Mouse (Mus musculus): ENCODE measurements around the gene Junb. TPM values are rescaled to one million over a fixed set of nuclear protein-coding genes. Genes with fewer than 3 reads are reported as not detected.
A peak's percentile ranks its signal among the peaks of the same experiment; 100 is the strongest.

Junb gene
- polyA plus RNA-seq, 1 experiment from 2014 or later, result 6.2 TPM

- DNase-seq (ENCODE audit: low spot score) (no peak), ATAC-seq (ENCODE audit: insufficient read depth, low FRiP score, low TSS enrichment) (no peak)
- no peaks in the 10 kb centered on the region for H3K36me3 ChIP-seq (ENCODE audit: control insufficient read depth, insufficient read depth, low read length)
- H3K27me3 ChIP-seq (ENCODE audit: control insufficient read depth, insufficient read depth, low read length), result peaks cover 25% of the 10 kb centered on the region
- H3K4me2 ChIP-seq (ENCODE audit: low read depth), result no peak overlapping the region
- H3K9ac ChIP-seq (ENCODE audit: low read length), result no peak overlapping the region
- H3K4me3 ChIP-seq (ENCODE audit: low read depth, low read length), result no peak overlapping the region
- no peaks in the 10 kb centered on the region for H3K4me1 ChIP-seq (ENCODE audit: control insufficient read depth, insufficient read depth, low read length)
- no peaks in the 10 kb centered on the region for H3K9me3 ChIP-seq (ENCODE audit: control insufficient read depth, low read length)
- no peak overlapping the region for H3K27ac ChIP-seq (ENCODE audit: low read depth, low read length)
- WGBS, result 8% methylated on average over 18 of the region's 18 CpGs
These were observed 25.8 kb downstream of the Junb start for GRCm38 (mm10) chr8:84952612-84953255.

GRCm38 (mm10) chr8:84949753-84950152, 28.8 kb downstream of the Junb start:
- no peak overlapping the region for H3K4me2 ChIP-seq (ENCODE audit: low read depth)
- H3K27ac ChIP-seq (ENCODE audit: low read depth, low read length), result no peak overlapping the region
- ATAC-seq (ENCODE audit: insufficient read depth, low FRiP score, low TSS enrichment) (no peak), DNase-seq (ENCODE audit: low spot score) (no peak)
- H3K9ac ChIP-seq (ENCODE audit: low read length), result no peak overlapping the region
- no peaks in the 10 kb centered on the region for H3K9me3 ChIP-seq (ENCODE audit: control insufficient read depth, low read length)
- H3K36me3 ChIP-seq (ENCODE audit: control insufficient read depth, insufficient read depth, low read length), result no peaks in the 10 kb centered on the region
- peaks cover 6% of the 10 kb centered on the region; the same call in 1 of the 2 replicates for H3K4me1 ChIP-seq (ENCODE audit: control insufficient read depth, insufficient read depth, low read length)
- H3K27me3 ChIP-seq (ENCODE audit: control insufficient read depth, insufficient read depth, low read length), result peaks cover 51% of the 10 kb centered on the region
- H3K4me3 ChIP-seq (ENCODE audit: low read depth, low read length), result no peak overlapping the region
- 20% methylated on average over 12 of the region's 12 CpGs for WGBS

- H3K36me3 ChIP-seq (ENCODE audit: control insufficient read depth, insufficient read depth, low read length), result no peaks in the 10 kb centered on the region
- WGBS, result 16% methylated on average over 9 of the region's 9 CpGs
- peaks cover 67% of the 10 kb centered on the region for H3K27me3 ChIP-seq (ENCODE audit: control insufficient read depth, insufficient read depth, low read length)
- H3K4me1 ChIP-seq (ENCODE audit: control insufficient read depth, insufficient read depth, low read length), result peaks cover 8% of the 10 kb centered on the region; the same call in 1 of the 2 replicates
- ATAC-seq (ENCODE audit: insufficient read depth, low FRiP score, low TSS enrichment), result no peak; the same call in 1 of the 2 replicates
- peak; percentile 63 for DNase-seq (ENCODE audit: low spot score)
- no peak overlapping the region for H3K9ac ChIP-seq (ENCODE audit: low read length)
- no peaks in the 10 kb centered on the region for H3K9me3 ChIP-seq (ENCODE audit: control insufficient read depth, low read length)
- H3K4me3 ChIP-seq (ENCODE audit: low read depth, low read length), result no peak overlapping the region
- H3K27ac ChIP-seq (ENCODE audit: low read depth, low read length), result no peak overlapping the region
- no peak overlapping the region for H3K4me2 ChIP-seq (ENCODE audit: low read depth)
These were observed 31.3 kb downstream of the Junb start for GRCm38 (mm10) chr8:84947241-84947545.

GRCm38 (mm10) chr8:84946528-84947240, 31.8 kb downstream of the Junb start, which contains the start of gene Rtbdn:
Rtbdn (plus strand) TSS chr8:84946991.
- Histone ChIP-seq H3K9me3 (ENCODE audit: control insufficient read depth, low read length) (no peaks in the 10 kb centered on the region), H3K36me3 (ENCODE audit: control insufficient read depth, insufficient read depth, low read length) (no peaks in the 10 kb centered on the region), H3K9ac (ENCODE audit: low read length) (peak within 1 kb of the TSS; percentile 57), H3K4me2 (ENCODE audit: low read depth) (peak within 1 kb of the TSS; percentile 93), H3K27me3 (ENCODE audit: control insufficient read depth, insufficient read depth, low read length) (peaks cover 62% of the 10 kb centered on the region), H3K27ac (ENCODE audit: low read depth, low read length) (no peak within 1 kb of the TSS), H3K4me3 (ENCODE audit: low read depth, low read length) (peak within 1 kb of the TSS; percentile 56), H3K4me1 (ENCODE audit: control insufficient read depth, insufficient read depth, low read length) (peaks cover 8% of the 10 kb centered on the region; the same call in 1 of the 2 replicates)
- WGBS, result 9% methylated on average over 17 of the region's 17 CpGs
- DNase-seq (ENCODE audit: low spot score), result peak; percentile 40
- no peak for ATAC-seq (ENCODE audit: insufficient read depth, low FRiP score, low TSS enrichment)

GRCm38 (mm10) chr8:84945633-84946527, 32.6 kb downstream of the Junb start:
- DNase-seq (ENCODE audit: low spot score) (peak; percentile 80), ATAC-seq (ENCODE audit: insufficient read depth, low FRiP score, low TSS enrichment) (peak; percentile 56)
- H3K4me1 ChIP-seq (ENCODE audit: control insufficient read depth, insufficient read depth, low read length), result peaks cover 8% of the 10 kb centered on the region; the same call in 1 of the 2 replicates
- H3K4me3 ChIP-seq (ENCODE audit: low read depth, low read length), result peak overlapping the region; percentile 56
- no peaks in the 10 kb centered on the region for H3K36me3 ChIP-seq (ENCODE audit: control insufficient read depth, insufficient read depth, low read length)
- H3K27ac ChIP-seq (ENCODE audit: low read depth, low read length), result no peak overlapping the region
- peak overlapping the region; percentile 57 for H3K9ac ChIP-seq (ENCODE audit: low read length)
- peaks cover 60% of the 10 kb centered on the region for H3K27me3 ChIP-seq (ENCODE audit: control insufficient read depth, insufficient read depth, low read length)
- H3K4me2 ChIP-seq (ENCODE audit: low read depth), result peak overlapping the region; percentile 93
- WGBS, result 1% methylated on average over 38 of the region's 67 CpGs
- no peaks in the 10 kb centered on the region for H3K9me3 ChIP-seq (ENCODE audit: control insufficient read depth, low read length)

- Histone ChIP-seq H3K4me3 (ENCODE audit: low read depth, low read length) (peak overlapping the region; percentile 56), H3K9me3 (ENCODE audit: control insufficient read depth, low read length) (no peaks in the 10 kb centered on the region), H3K9ac (ENCODE audit: low read length) (no peak overlapping the region), H3K27me3 (ENCODE audit: control insufficient read depth, insufficient read depth, low read length) (peaks cover 55% of the 10 kb centered on the region), H3K4me1 (ENCODE audit: control insufficient read depth, insufficient read depth, low read length) (peaks cover 8% of the 10 kb centered on the region; the same call in 1 of the 2 replicates), H3K27ac (ENCODE audit: low read depth, low read length) (no peak overlapping the region), H3K36me3 (ENCODE audit: control insufficient read depth, insufficient read depth, low read length) (no peaks in the 10 kb centered on the region), H3K4me2 (ENCODE audit: low read depth) (peak overlapping the region; percentile 93)
- DNase-seq (ENCODE audit: low spot score), result no peak
- WGBS, result 3% methylated on average over 11 of the region's 11 CpGs
- peak; percentile 46 for ATAC-seq (ENCODE audit: insufficient read depth, low FRiP score, low TSS enrichment)
These were observed 33.3 kb downstream of the Junb start for GRCm38 (mm10) chr8:84945235-84945632.

- no peak overlapping the region for H3K27ac ChIP-seq (ENCODE audit: low read depth, low read length)
- no peaks in the 10 kb centered on the region for H3K9me3 ChIP-seq (ENCODE audit: control insufficient read depth, low read length)
- H3K4me1 ChIP-seq (ENCODE audit: control insufficient read depth, insufficient read depth, low read length), result peaks cover 8% of the 10 kb centered on the region; the same call in 1 of the 2 replicates
- peaks cover 49% of the 10 kb centered on the region for H3K27me3 ChIP-seq (ENCODE audit: control insufficient read depth, insufficient read depth, low read length)
- peak overlapping the region; percentile 30 for H3K4me2 ChIP-seq (ENCODE audit: low read depth)
- no peaks in the 10 kb centered on the region for H3K36me3 ChIP-seq (ENCODE audit: control insufficient read depth, insufficient read depth, low read length)
- no peak overlapping the region for H3K9ac ChIP-seq (ENCODE audit: low read length)
- DNase-seq (ENCODE audit: low spot score) (peak; percentile 71), ATAC-seq (ENCODE audit: insufficient read depth, low FRiP score, low TSS enrichment) (peak; percentile 35; the same call in 1 of the 2 replicates)
- H3K4me3 ChIP-seq (ENCODE audit: low read depth, low read length), result peak overlapping the region; percentile 15; the same call in 1 of the 2 replicates
- 4% methylated on average over 26 of the region's 26 CpGs for WGBS
These were observed 33.9 kb downstream of the Junb start for GRCm38 (mm10) chr8:84944478-84945160.

GRCm38 (mm10) chr8:84943699-84944098, 34.8 kb downstream of the Junb start:
- DNase-seq (ENCODE audit: low spot score) (no peak), ATAC-seq (ENCODE audit: insufficient read depth, low FRiP score, low TSS enrichment) (no peak)
- peaks cover 45% of the 10 kb centered on the region for H3K27me3 ChIP-seq (ENCODE audit: control insufficient read depth, insufficient read depth, low read length)
- no peak overlapping the region for H3K9ac ChIP-seq (ENCODE audit: low read length)
- H3K4me1 ChIP-seq (ENCODE audit: control insufficient read depth, insufficient read depth, low read length), result peaks cover 8% of the 10 kb centered on the region; the same call in 1 of the 2 replicates
- WGBS, result 23% methylated on average over 4 of the region's 4 CpGs
- H3K4me2 ChIP-seq (ENCODE audit: low read depth), result no peak overlapping the region
- H3K27ac ChIP-seq (ENCODE audit: low read depth, low read length), result no peak overlapping the region
- no peaks in the 10 kb centered on the region for H3K36me3 ChIP-seq (ENCODE audit: control insufficient read depth, insufficient read depth, low read length)
- H3K4me3 ChIP-seq (ENCODE audit: low read depth, low read length), result no peak overlapping the region
- H3K9me3 ChIP-seq (ENCODE audit: control insufficient read depth, low read length), result no peaks in the 10 kb centered on the region
